Mouse (Mus musculus) granulocyte monocyte progenitor cell, adult 5-6 weeks (primary cell): Measurements from ENCODE around the gene Il3. TPM values are rescaled to one million over a fixed set of nuclear protein-coding genes. Genes with fewer than 3 reads are reported as not detected.
"Not testable (repeated sequence)": the region's sequence is repeated elsewhere in the genome, so short reads cannot be mapped to it uniquely, and the experiment has no call there.

Experiments used
- ATAC-seq: replicated peaks from 2 replicates; pipeline ENCODE4 v1.8.0; 2016; ENCODE audit warnings: mild to moderate bottlenecking, moderate TSS enrichment, inconsistent platforms; ENCODE audit not compliant: poor library complexity, severe bottlenecking
- total RNA-seq, 2 experiments: library from RNA; stranded (forward) in 1 of 2; stranded (reverse) in 1 of 2; fragments of 200-712, 200-1000 nt in 1 of 2; fragments of >200 nt in 1 of 2; fragmentation: Nextera tagmentation in 1 of 2; gene quantifications; 2 replicates each; pipeline ENCODE4 v1.2.3; 2014 to 2017

The Il3 gene
- not detected in 2 replicates for total RNA-seq (2014; fragmentation: Nextera tagmentation)
- total RNA-seq (2017): not detected in 2 replicates

GRCm38 (mm10) chr11:54267177-54267576 lies at the start of gene Il3:
Gene Il3 (minus strand): TSS chr11:54267277.
- no peak for ATAC-seq

- ATAC-seq: no peak
Observed at GRCm38 (mm10) chr11:54315336-54315735, 48.3 kb upstream of the Il3 start.

- no peak for ATAC-seq
Observed at GRCm38 (mm10) chr11:54314740-54315139, 47.7 kb upstream of the Il3 start.

GRCm38 (mm10) chr11:54313391-54314360 lies 46.6 kb upstream of the Il3 start:
- ATAC-seq: no peak

GRCm38 (mm10) chr11:54312603-54313002 lies 45.5 kb upstream of the Il3 start:
- no peak for ATAC-seq

GRCm38 (mm10) chr11:54312021-54312420 lies 44.9 kb upstream of the Il3 start:
- ATAC-seq: no peak

- no peak for ATAC-seq
Observed at GRCm38 (mm10) chr11:54310588-54310987, 43.5 kb upstream of the Il3 start.

GRCm38 (mm10) chr11:54307139-54307816 lies 40.2 kb upstream of the Il3 start:
- ATAC-seq: peak; percentile 40; the same call in 1 of the 2 replicates

- ATAC-seq: no peak
Observed at GRCm38 (mm10) chr11:54305331-54305730, 38.3 kb upstream of the Il3 start.

- ATAC-seq: no peak
Observed at GRCm38 (mm10) chr11:54304471-54304873, 37.4 kb upstream of the Il3 start.

GRCm38 (mm10) chr11:54303728-54304470 lies 36.8 kb upstream of the Il3 start, which contains the start of gene Acsl6:
Gene Acsl6 (plus strand): TSS chr11:54303798.
- ATAC-seq: peak; percentile 17; the same call in 1 of the 2 replicates

GRCm38 (mm10) chr11:54303076-54303727 lies 36.1 kb upstream of the Il3 start:
- ATAC-seq: no peak; the same call in 1 of the 2 replicates

GRCm38 (mm10) chr11:54302606-54303005 lies 35.5 kb upstream of the Il3 start:
- no peak for ATAC-seq

GRCm38 (mm10) chr11:54301994-54302393 lies 34.9 kb upstream of the Il3 start:
- no peak for ATAC-seq

- ATAC-seq: no peak
Observed at GRCm38 (mm10) chr11:54298777-54299176, 31.7 kb upstream of the Il3 start.

- not testable (repeated sequence) for ATAC-seq
Observed at GRCm38 (mm10) chr11:54297471-54297870, 30.4 kb upstream of the Il3 start.

- no peak for ATAC-seq
Observed at GRCm38 (mm10) chr11:54296734-54297133, 29.7 kb upstream of the Il3 start.

GRCm38 (mm10) chr11:54295971-54296370 lies 28.9 kb upstream of the Il3 start:
- ATAC-seq: no peak

- ATAC-seq: no peak
Observed at GRCm38 (mm10) chr11:54293980-54294807, 27.1 kb upstream of the Il3 start.
